Mouse (Mus musculus): Measurements from ENCODE around the gene Mrps6. TPM values are rescaled to one million over a fixed set of nuclear protein-coding genes. Genes with fewer than 3 reads are reported as not detected.

The Mrps6 gene
- polyA plus RNA-seq, 1 experiment from 2014 or later, result 127 TPM

DNA sequence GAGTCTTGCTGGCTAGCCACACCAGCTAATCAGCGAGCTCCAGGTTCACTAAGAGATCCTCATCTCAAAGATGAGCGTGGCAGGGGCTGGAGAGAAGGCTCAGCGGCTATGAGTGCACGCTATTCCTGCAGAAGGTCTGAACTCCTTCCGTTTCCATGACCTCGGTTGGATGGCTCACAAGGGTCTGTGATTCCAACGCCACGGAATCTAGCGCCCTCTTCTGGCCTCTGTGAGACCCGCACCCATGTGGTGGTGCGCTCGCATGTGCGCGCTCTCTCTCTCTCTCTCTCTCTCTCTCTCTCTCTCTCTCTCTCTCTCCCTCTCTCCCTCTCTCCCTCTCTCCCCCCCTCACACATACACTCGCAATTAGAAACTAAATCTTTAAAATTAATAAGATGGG, 78.2 kb downstream of the Mrps6 start:
- H3K4me1 ChIP-seq (ENCODE audit: control insufficient read depth, insufficient read depth, low read length), result no peaks in the 10 kb centered on the region
- no peak overlapping the region for H3K27ac ChIP-seq (replicated peaks; ENCODE audit: low read depth, low read length)
- no peaks in the 10 kb centered on the region for H3K27me3 ChIP-seq (ENCODE audit: control insufficient read depth, insufficient read depth, low read length)
- 94% methylated on average over 15 of the region's 15 CpGs for WGBS
- no peak overlapping the region for H3K4me3 ChIP-seq (ENCODE audit: low read depth, low read length)
- H3K4me2 ChIP-seq (ENCODE audit: low read depth, low read length), result no peak overlapping the region
- DNase-seq (ENCODE audit: low spot score), result no peak
- no peak for ATAC-seq (replicated peaks; ENCODE audit: insufficient number of reproducible peaks, low FRiP score, low TSS enrichment, low read depth)
- H3K9me3 ChIP-seq (replicated peaks; ENCODE audit: control insufficient read depth, low read length), result no peaks in the 10 kb centered on the region
- H3K36me3 ChIP-seq (replicated peaks; ENCODE audit: control insufficient read depth, insufficient read depth, low read depth, low read length), result no peaks in the 10 kb centered on the region
- no peak overlapping the region for H3K9ac ChIP-seq (replicated peaks; ENCODE audit: low read length)

DNA sequence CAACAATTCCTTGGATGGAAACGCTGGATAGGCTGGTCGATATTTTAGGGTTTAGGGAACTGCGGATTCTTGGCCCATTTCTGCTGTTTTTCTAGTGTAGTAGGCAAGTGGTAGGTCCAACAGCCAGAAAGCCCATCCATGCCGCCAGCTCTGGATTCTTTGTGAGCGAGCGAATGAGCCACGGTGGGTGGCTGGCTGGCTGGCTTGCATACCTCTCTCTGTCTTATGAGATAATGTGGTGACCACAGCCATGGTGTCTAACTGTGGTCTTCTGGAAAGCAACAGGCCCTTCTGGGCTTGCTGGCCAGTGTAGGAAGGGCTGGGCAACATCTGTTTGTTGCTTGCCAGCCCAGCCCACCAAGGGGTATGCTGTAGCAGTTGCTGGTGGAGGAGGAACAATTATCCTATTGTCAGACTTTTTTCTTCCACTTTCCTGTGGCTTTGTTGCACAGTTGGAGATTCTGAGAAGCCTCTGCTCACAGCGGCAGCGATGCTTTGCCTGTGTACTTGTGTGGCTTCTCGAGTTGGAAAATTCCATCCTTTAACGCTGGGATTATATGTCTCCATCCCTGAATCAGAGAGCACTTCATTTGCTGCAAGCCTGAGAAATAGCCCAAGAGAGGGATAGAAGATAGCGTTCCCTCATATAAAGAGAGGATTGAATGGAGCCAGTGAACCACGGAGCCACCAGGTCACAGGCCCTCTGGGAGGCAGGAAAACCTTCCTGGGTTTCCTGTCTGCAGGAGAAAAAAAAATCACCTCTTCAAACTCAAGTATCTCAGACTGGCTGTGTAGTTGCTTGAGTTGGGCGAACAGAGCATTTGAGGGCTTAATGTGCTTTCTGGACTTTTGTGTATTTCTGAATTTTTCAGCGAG, 81.6 kb downstream of the Mrps6 start:
- Histone ChIP-seq H3K4me3 (ENCODE audit: low read depth, low read length) (no peak overlapping the region), H3K4me1 (ENCODE audit: control insufficient read depth, insufficient read depth, low read length) (no peaks in the 10 kb centered on the region), H3K27ac (replicated peaks; ENCODE audit: low read depth, low read length) (peak overlapping the region; percentile 4; the same call in 1 of the 2 replicates), H3K36me3 (replicated peaks; ENCODE audit: control insufficient read depth, insufficient read depth, low read depth, low read length) (no peaks in the 10 kb centered on the region), H3K9me3 (replicated peaks; ENCODE audit: control insufficient read depth, low read length) (no peaks in the 10 kb centered on the region), H3K9ac (replicated peaks; ENCODE audit: low read length) (no peak overlapping the region), H3K4me2 (ENCODE audit: low read depth, low read length) (no peak overlapping the region), H3K27me3 (ENCODE audit: control insufficient read depth, insufficient read depth, low read length) (no peaks in the 10 kb centered on the region)
- no peak; the same call in 1 of the 2 replicates for ATAC-seq (replicated peaks; ENCODE audit: insufficient number of reproducible peaks, low FRiP score, low TSS enrichment, low read depth)
- 39% methylated on average over 15 of the region's 15 CpGs for WGBS
- DNase-seq (ENCODE audit: low spot score), result peak; percentile 43

DNA sequence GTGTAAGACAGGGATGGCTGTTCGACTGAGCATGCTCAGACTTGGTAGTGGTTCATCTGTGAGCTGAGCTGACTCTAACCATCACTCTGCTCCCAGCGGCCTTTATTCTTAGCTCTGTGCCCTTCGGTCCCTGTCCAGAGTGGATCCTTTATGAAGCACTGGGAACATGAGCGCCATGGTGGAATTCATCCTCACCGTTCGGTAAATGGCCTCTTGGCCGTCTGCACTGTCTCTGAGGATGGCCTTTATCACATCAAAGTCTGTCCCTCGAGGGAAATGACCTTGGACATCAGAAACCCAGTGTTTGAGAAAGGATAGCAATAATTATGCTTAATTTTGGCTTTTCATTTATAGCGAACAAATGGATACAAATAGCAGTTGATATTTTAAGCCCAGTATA, 82.3 kb downstream of the Mrps6 start:
- DNase-seq (ENCODE audit: low spot score) (no peak), ATAC-seq (replicated peaks; ENCODE audit: insufficient number of reproducible peaks, low FRiP score, low TSS enrichment, low read depth) (no peak)
- H3K27me3 ChIP-seq (ENCODE audit: control insufficient read depth, insufficient read depth, low read length), result no peaks in the 10 kb centered on the region
- H3K4me2 ChIP-seq (ENCODE audit: low read depth, low read length), result no peak overlapping the region
- no peak overlapping the region for H3K4me3 ChIP-seq (ENCODE audit: low read depth, low read length)
- no peaks in the 10 kb centered on the region for H3K4me1 ChIP-seq (ENCODE audit: control insufficient read depth, insufficient read depth, low read length)
- H3K36me3 ChIP-seq (replicated peaks; ENCODE audit: control insufficient read depth, insufficient read depth, low read depth, low read length), result no peaks in the 10 kb centered on the region
- 54% methylated on average over 9 of the region's 9 CpGs for WGBS
- no peak overlapping the region for H3K9ac ChIP-seq (replicated peaks; ENCODE audit: low read length)
- no peaks in the 10 kb centered on the region for H3K9me3 ChIP-seq (replicated peaks; ENCODE audit: control insufficient read depth, low read length)
- no peak overlapping the region for H3K27ac ChIP-seq (replicated peaks; ENCODE audit: low read depth, low read length)

DNA sequence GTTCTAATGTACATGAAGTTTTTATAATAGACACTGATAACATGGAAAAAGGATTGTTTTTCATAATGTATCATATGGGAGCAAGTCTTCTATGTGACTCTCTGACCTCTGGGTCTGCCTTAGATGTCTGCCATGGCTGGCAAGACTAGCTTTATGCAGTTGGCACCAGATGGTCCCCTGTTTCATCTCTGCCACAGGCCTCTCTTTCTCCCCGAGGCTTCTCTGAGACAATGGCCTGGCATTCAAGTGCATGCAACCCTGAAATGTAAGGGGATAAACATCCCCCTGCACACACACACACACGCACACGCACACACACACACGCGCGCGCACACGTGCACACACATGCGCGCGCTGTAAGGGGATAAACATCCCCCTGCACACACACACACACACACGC, 83.0 kb downstream of the Mrps6 start:
- WGBS, result 93% methylated on average over 12 of the region's 12 CpGs

DNA sequence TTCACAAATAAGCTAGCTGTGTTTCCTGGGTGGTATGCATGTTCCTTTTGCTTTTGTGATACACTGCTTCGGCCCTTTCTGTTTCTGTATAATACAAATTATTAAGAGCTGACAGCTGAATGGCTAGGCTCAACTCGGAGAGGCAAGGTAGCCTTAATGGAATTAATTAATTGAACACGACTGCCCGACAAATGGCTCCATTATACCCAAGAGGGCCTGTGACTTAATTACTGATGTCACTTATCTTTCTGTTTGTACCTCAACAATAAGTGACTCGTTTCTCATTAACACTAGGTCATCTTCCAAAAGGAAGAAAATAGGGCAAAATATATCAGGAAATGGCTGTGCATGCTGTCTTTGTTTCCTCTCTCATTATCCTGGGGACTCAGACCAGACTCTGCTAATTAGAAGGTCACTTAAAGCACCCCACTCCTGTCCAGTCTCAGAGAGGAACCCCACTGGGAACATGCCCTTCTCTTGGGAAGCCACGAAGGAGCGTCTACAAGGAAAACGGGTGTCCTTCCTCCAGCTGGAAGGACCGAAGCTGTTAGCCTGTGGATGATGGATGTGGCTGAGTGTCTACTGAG, 84.4 kb downstream of the Mrps6 start:
- H3K9me3 ChIP-seq (replicated peaks; ENCODE audit: control insufficient read depth, low read length), result no peaks in the 10 kb centered on the region
- 67% methylated on average over 9 of the region's 9 CpGs for WGBS
- no peak overlapping the region for H3K9ac ChIP-seq (replicated peaks; ENCODE audit: low read length)
- H3K27me3 ChIP-seq (ENCODE audit: control insufficient read depth, insufficient read depth, low read length), result no peaks in the 10 kb centered on the region
- no peak overlapping the region for H3K27ac ChIP-seq (replicated peaks; ENCODE audit: low read depth, low read length)
- H3K4me3 ChIP-seq (ENCODE audit: low read depth, low read length), result no peak overlapping the region
- DNase-seq (ENCODE audit: low spot score), result no peak
- no peaks in the 10 kb centered on the region for H3K4me1 ChIP-seq (ENCODE audit: control insufficient read depth, insufficient read depth, low read length)
- H3K4me2 ChIP-seq (ENCODE audit: low read depth, low read length), result no peak overlapping the region
- ATAC-seq (replicated peaks; ENCODE audit: insufficient number of reproducible peaks, low FRiP score, low TSS enrichment, low read depth), result no peak
- no peaks in the 10 kb centered on the region for H3K36me3 ChIP-seq (replicated peaks; ENCODE audit: control insufficient read depth, insufficient read depth, low read depth, low read length)

More for the DNA sequence above, 83.0 kb downstream of the Mrps6 start:
- no peak for ATAC-seq (replicated peaks; ENCODE audit: insufficient number of reproducible peaks, low FRiP score, low TSS enrichment, low read depth)
- Histone ChIP-seq H3K27ac (replicated peaks; ENCODE audit: low read depth, low read length) (no peak overlapping the region), H3K27me3 (ENCODE audit: control insufficient read depth, insufficient read depth, low read length) (no peaks in the 10 kb centered on the region), H3K4me3 (ENCODE audit: low read depth, low read length) (no peak overlapping the region), H3K4me1 (ENCODE audit: control insufficient read depth, insufficient read depth, low read length) (no peaks in the 10 kb centered on the region), H3K9me3 (replicated peaks; ENCODE audit: control insufficient read depth, low read length) (no peaks in the 10 kb centered on the region), H3K4me2 (ENCODE audit: low read depth, low read length) (no peak overlapping the region), H3K36me3 (replicated peaks; ENCODE audit: control insufficient read depth, insufficient read depth, low read depth, low read length) (no peaks in the 10 kb centered on the region), H3K9ac (replicated peaks; ENCODE audit: low read length) (no peak overlapping the region)
- no peak for DNase-seq (ENCODE audit: low spot score)

DNA sequence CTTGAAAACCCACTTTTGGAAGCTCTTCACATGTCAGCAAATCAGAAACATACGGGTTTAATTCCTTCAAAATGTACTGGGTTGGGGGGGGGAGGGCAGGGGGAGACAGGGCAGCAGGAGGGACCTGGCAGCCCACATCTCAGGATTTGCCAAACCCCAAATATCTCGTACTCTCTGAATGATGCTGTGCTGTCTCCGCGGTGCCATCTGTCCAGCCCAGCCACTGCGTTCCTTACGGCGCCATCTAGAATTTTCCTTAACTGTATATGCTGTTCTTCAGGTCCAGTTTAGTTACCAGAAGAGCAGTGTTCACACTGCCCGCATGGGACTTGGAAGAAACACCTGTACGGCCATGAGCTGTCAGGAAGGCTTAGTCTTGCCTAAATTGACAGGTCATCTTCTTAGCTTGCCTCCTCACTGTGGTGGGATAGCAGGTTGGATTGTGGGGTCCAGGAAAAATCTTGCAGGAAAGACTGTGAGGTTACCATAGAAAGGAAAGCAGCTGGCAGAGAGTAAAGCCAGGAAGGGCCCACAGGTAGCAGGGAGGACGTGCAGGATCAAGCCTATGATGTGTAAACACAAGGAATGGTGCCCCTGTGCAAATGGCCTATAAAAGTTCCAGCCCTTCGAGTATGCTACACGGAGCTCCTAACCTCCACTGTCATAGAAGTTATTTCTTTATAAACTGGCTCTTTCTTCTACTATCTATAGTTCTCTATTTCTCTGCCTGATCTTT, 89.7 kb downstream of the Mrps6 start:
- no peak overlapping the region for H3K4me3 ChIP-seq (ENCODE audit: low read depth, low read length)
- H3K27ac ChIP-seq (replicated peaks; ENCODE audit: low read depth, low read length), result no peak overlapping the region
- ATAC-seq (replicated peaks; ENCODE audit: insufficient number of reproducible peaks, low FRiP score, low TSS enrichment, low read depth) (no peak), DNase-seq (ENCODE audit: low spot score) (peak; percentile 27)
- H3K9ac ChIP-seq (replicated peaks; ENCODE audit: low read length), result no peak overlapping the region
- no peaks in the 10 kb centered on the region for H3K27me3 ChIP-seq (ENCODE audit: control insufficient read depth, insufficient read depth, low read length)
- H3K4me2 ChIP-seq (ENCODE audit: low read depth, low read length), result no peak overlapping the region
- H3K4me1 ChIP-seq (ENCODE audit: control insufficient read depth, insufficient read depth, low read length), result no peaks in the 10 kb centered on the region
- H3K36me3 ChIP-seq (replicated peaks; ENCODE audit: control insufficient read depth, insufficient read depth, low read depth, low read length), result no peaks in the 10 kb centered on the region
- 88% methylated on average over 12 of the region's 12 CpGs for WGBS
- H3K9me3 ChIP-seq (replicated peaks; ENCODE audit: control insufficient read depth, low read length), result no peaks in the 10 kb centered on the region

DNA sequence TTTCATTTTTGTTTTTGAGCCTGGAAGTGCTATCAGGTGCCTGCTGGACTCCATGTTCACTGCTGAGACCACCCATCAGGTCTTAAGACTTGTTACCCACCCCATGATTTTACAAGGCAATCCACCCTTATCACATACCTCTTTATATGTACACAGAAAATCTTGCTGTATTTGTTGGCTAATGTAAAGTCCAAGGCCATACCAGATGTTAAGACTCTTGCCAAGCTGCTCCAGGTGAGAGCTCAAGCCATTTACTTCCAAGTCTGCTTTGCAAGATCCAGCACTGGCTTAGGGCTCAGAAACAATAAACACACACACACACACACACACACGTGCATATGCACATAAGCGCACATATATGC, 90.3 kb downstream of the Mrps6 start:
- H3K4me2 ChIP-seq (ENCODE audit: low read depth, low read length), result no peak overlapping the region
- H3K9ac ChIP-seq (replicated peaks; ENCODE audit: low read length), result no peak overlapping the region
- H3K9me3 ChIP-seq (replicated peaks; ENCODE audit: control insufficient read depth, low read length), result no peaks in the 10 kb centered on the region
- H3K27ac ChIP-seq (replicated peaks; ENCODE audit: low read depth, low read length), result no peak overlapping the region
- H3K36me3 ChIP-seq (replicated peaks; ENCODE audit: control insufficient read depth, insufficient read depth, low read depth, low read length), result no peaks in the 10 kb centered on the region
- H3K4me1 ChIP-seq (ENCODE audit: control insufficient read depth, insufficient read depth, low read length), result no peaks in the 10 kb centered on the region
- H3K27me3 ChIP-seq (ENCODE audit: control insufficient read depth, insufficient read depth, low read length), result no peaks in the 10 kb centered on the region
- WGBS, result 80% methylated on average over 2 of the region's 2 CpGs
- no peak overlapping the region for H3K4me3 ChIP-seq (ENCODE audit: low read depth, low read length)
- DNase-seq (ENCODE audit: low spot score), result no peak
- no peak for ATAC-seq (replicated peaks; ENCODE audit: insufficient number of reproducible peaks, low FRiP score, low TSS enrichment, low read depth)

DNA sequence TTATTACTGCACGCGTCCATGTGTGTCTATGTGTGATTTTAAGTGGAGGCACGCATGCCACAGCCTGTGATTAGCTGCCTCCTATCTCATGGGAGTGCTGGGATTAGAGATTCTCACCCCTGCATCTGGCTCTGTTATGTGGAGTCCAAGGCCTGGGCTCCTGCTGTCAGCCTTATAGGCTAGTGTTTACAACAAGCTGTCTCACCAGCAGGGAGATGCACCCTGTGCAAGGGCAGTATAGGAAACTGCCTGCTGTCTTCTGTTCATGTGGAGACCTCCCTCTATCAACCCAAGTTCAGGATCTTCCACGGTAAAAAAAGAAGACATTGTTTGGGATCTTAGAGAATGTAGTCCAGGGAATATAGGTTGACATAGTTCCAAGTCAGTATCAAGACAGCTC, 92.9 kb downstream of the Mrps6 start:
- H3K27me3 ChIP-seq (ENCODE audit: control insufficient read depth, insufficient read depth, low read length), result no peaks in the 10 kb centered on the region
- H3K9me3 ChIP-seq (replicated peaks; ENCODE audit: control insufficient read depth, low read length), result no peaks in the 10 kb centered on the region
- WGBS, result 78% methylated on average over 4 of the region's 4 CpGs
- H3K4me1 ChIP-seq (ENCODE audit: control insufficient read depth, insufficient read depth, low read length), result no peaks in the 10 kb centered on the region
- no peak overlapping the region for H3K9ac ChIP-seq (replicated peaks; ENCODE audit: low read length)
- H3K4me3 ChIP-seq (ENCODE audit: low read depth, low read length), result no peak overlapping the region
- DNase-seq (ENCODE audit: low spot score) (no peak), ATAC-seq (replicated peaks; ENCODE audit: insufficient number of reproducible peaks, low FRiP score, low TSS enrichment, low read depth) (no peak)
- no peak overlapping the region for H3K4me2 ChIP-seq (ENCODE audit: low read depth, low read length)
- H3K36me3 ChIP-seq (replicated peaks; ENCODE audit: control insufficient read depth, insufficient read depth, low read depth, low read length), result no peaks in the 10 kb centered on the region
- no peak overlapping the region for H3K27ac ChIP-seq (replicated peaks; ENCODE audit: low read depth, low read length)

All from embryonic facial prominence, embryonic 11.5 days (tissue).